Mouse (Mus musculus): ENCODE data around the gene Mtx3.

The Mtx3 gene

DNA sequence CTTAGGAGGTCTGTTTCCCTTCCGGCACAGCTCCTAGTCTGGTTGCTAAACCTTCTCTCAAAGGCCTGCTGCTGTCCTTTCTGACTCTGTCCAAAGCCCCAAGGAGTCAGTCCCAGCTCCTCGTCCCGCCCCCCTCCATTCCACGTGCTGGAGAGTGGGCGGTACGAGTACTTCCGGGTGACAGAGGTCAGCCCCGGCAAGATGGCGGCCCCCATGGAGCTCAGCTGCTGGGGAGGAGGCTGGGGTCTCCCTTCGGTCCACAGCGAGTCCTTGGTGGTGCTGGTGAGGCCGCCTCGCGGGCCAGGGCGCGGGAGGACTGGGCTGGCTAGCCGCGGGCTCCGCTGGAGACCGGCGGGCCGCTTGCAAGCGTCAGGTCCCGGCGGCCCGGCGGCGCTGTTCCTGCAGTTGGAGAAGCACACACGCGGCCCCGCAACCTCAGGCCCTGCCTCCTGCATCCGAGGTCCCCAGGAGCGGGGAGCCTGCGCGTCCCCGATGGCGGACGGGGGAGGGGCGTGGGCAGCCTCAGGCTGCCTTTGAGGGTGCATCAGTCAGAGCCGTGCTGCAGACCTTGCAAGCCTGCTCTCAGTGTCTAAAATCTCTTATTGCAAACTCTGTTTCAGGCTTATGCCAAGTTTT is at the start of gene Mtx3:
Mtx3 (plus strand) TSS at position 175 of the 636 bp plus-strand sequence.
- DNase-seq, result peak; percentile 85

DNA sequence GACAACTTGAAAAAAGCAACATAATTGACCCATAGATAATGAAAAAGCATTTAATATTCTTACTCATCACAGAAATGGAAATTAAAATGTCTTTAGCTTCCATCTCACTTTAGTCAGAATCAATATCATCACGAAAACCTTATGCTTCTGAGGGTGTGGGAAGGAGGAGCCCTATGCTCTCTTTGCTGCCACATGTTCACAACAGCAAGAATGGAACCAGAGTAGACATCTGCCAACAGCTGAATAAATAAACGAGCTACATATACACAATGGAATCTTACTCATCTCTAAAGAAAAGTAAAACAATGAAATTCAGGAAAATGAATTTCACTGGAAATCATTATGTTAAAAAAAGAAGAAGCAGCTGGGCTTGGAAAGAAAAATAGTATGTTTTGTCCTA is 45.7 kb upstream of the Mtx3 start:
- no peak for DNase-seq

DNA sequence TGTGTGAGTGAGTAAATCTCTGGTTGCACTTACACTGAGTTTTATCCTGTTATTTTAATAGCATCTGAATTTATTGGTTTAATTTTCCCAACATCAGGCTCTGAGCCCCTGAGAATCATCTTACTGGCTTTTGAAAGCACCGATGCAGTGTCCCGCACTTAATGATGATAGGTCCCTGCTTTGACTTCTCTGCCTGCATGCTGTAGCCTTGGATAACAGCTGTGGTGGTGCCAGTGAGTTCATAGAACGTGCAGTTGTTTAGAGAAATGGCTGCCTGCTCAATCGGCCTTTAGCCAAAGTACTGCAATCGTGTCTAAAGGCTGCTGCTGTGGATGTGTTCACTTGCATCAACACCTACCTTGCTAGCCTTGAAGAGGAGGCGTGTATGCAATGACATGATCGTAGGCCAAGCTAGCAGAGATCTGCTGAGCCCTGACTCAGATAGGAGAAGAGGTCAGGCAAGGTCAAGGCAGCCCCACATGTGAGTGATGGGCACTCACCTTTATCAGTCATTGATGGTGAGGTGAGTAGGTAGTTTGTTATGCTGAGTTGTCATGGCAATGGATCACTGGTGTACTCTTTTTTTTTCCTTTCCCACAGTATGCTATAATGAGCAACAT is 45.1 kb upstream of the Mtx3 start:
- no peak for DNase-seq

DNA sequence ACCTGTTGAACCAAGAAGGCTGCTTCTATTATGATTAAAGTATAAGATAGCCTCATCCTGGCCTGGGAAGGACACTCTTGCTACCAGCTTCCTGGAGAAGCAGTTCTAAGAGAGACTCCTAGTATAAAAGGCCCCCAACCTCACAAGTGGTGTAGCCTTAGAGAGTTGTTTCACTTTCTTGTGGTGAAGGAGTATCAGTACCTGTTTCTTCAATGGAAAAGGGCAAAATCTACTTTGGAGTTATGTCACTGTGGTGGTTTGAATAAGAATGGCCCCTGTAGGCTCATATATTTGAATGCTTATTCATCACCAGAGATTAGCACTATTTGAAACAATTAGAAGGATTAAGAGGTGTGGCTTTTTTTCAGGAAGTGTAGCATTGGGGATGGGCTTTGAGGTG is 37.8 kb upstream of the Mtx3 start:
- DNase-seq, result no peak

DNA sequence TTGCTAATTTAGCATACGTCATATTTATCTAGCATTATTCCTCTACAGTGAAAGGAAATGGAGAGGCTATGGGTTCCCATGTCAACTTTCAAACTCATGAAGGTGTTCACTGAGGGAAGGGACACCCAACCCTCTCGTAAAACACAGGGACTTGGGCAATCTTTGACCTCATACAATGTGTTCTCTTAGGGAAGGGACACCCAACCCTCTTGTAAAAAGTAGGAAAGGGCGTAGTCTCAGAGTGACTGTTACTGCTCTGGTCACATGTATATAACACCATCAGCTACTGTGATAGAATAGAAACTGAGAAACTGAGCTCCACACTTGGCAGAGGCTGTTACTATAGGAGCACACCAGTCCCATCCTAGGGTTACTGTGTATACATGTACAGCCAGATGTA is 36.7 kb upstream of the Mtx3 start:
- DNase-seq, result no peak

DNA sequence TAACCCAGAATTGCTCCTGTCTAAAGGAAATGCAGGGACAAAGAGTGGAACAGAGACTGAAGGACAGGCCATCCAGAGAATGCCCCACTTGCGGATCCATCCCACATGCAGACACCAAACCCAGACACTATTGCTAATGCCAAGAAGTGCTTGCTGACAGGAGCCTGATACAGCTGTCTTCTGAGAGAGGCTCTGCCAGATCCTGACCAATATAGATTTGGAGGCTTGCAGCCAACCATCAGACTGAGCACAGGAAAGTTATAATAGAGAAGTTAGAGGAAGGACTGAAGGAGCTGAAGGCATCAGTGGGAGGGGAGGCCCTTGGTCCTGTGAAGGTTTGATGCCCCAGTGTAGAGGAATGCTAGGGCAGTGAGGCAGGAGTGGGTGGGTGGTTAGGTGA is 34.0 kb upstream of the Mtx3 start:
- peak; percentile 15 for DNase-seq

DNA sequence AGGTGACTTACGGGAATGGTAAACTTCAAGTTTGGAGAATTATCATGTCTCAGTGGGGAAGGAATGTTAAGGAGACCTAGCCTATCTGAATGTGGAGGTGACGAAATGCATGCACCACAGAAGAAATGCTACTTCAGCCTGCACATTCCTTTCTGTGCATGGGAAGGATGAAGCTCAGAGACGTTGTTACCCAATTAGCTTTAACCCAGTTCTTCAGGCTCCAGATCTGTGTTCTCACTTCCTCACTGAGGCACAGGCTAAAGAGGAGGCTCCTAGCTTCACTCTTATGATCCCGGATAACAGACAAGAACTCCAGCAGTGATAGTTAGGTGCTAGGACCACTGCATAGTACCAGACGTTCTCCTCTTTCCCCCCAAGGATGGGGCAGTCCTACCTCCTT is 28.2 kb upstream of the Mtx3 start:
- DNase-seq, result no peak

DNA sequence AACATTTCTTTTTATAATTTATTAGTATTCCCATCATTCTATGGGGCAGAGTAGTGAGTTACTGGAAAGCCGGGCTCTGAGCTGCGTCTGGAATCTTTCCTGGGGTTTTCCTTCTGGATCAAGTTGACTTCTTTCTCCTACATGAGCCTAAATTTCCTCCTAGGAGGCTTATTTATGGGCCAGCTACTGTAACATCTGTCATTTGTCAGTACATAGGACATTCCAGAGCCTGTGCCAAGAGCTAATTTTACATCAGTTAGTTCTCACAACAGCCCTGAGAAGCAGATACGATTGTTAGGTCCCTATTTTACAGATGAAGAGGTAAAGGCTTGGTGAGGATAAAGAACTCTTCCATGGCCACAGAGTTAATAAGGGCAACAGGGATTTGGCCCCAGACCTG is 27.2 kb upstream of the Mtx3 start:
- DNase-seq, result no peak

DNA sequence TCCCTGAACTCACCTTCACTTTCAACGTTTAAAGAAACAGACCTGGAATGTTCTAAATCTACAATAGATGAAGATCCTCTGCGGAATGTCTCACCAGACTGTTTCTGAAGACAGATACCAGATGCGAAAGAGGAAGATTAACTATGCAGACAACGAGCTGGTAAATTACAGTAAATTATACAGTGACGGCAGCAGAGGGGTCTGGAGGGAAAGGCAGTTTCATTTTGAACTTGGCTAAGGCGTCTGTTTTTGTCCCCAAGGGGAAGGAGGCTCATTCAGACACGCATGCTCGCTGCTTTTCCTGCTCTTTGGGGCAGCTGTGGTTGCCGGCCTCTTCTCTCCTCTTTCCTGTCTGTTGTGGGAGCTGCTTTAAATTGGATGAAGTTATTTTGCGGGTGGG is 15.7 kb upstream of the Mtx3 start:
- DNase-seq, result no peak

DNA sequence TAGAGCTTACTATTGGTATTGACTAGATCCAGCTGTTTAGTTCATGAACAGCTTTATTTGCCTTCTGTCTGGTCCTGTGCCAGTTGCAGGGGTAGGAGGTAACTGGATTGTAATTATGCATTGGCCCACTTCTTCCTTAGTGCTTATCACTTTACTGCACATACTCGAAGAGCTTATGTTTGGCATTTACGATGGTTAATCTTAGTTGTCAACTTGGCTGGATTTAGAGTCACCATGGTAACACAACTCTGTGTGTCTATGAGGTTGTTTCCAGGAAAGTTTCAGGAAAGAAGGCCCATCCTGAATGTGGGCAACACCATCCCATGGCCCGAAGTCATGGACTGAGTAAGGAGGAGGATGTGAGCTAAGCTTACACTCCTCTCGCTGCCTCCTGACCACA is 11.4 kb upstream of the Mtx3 start:
- DNase-seq, result no peak

DNA sequence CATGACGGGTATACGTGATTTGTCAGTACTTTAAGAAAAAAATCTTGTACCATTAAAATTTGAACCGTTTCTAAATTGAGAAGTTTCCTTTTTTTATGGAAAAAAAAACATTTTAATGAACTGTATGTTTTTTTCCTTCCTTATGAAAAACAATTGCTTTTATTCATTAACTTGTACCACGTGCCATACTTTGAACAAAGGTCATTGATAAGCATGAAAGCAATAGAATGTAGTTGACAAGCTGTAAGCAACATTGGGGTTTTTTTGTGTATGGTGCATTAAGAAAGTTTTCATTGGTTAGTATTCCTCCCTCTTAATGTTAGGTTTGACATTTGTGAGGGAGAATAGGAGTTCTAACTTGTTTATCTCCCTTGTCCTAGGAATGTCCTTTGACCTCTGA is 1.9 kb downstream of the Mtx3 start:
- no peak for DNase-seq

DNA sequence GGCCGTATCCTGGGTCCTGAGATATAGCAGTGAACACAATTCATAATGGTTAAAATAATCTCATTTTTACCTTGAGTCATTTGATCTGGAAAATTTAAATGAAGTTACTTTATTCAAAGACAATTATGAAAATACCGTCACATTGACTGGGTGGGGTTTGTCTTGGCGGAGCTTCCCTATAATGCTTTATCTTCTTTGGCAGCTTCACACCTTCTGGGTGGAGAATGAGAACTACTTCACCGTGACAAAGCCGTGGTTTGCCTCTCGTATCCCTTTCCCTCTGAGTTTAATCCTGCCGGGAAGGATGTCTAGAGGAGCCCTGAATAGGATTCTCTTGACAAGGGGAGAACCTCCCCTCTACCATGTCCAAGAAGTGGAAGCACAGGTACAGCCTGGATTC is 2.8 kb downstream of the Mtx3 start:
- no peak for DNase-seq

DNA sequence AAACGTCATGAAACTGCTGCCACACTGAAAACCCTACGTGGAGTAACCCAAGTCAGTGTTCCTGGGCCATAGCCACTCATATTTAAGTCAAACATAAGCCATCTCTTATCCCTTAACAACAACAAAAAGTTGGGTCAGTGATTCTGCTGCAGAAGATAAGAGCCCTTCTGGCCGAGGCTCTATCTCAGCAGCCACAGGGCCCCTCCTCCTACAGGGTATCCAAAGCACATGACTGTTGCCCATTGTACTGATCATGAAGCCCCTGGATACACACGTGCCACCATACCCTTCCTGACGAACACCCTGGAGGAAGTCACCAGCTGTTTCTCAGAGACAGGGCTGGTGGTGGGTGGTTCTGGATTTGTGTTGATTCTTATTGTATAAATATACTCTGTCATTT is 3.4 kb downstream of the Mtx3 start:
- no peak for DNase-seq

DNA sequence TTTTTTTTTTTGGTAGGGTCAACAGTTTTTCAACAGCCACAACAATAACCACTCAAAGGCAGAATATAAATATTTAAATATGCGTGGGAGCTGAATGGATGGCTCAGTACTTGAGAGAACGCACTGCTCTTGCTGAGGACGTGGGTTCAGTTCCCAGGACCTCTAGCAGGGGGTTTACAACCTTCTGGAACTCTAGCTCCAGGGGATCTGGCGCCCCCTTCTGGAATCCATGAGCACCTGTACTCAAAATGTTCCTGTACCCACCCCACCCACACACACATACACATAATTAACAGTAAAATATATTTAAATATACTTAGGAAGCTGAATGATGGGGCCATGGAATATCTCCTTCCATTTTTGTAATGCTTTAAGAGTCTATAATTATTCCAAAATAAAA is 11.3 kb downstream of the Mtx3 start:
- no peak for DNase-seq

DNA sequence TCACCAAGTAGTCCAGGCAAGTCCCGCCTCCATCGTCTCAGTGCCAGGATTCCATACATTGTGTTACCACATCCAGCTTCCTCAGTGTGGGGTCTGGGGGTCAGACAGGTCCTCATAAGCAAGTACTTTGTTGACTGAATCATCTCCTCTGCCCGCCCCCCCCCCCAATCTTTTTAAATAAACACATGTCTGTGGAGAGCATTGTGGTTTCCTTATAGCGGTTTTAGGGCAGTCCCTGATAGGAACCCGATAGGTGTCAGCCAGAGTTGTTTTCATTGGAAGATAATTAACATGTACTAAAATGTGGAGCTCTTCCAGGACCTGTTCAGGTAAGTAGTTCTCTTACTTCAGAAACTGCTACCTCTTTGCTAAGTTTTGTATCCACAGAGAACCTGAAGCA is 14.2 kb downstream of the Mtx3 start:
- DNase-seq, result no peak

DNA sequence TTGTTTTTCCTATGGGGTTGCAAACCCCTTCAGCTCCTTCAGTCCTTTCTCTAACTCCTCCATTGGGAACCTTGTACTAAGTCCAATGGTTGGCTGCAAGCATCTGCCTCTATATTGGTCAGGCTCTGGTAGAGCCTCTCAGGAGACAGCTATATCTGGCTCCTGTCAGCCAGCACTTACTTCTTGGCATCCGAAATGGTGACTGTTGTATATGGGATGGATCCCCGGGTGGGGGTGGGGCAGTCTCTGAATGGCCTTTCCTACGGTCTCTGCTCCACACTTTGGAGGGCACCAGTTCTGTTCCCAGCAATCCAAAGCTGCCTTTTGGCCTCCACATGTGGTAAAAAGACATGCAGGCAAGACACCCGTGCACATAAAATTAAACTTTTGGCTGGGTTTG is 15.4 kb downstream of the Mtx3 start:
- DNase-seq, result no peak

DNA sequence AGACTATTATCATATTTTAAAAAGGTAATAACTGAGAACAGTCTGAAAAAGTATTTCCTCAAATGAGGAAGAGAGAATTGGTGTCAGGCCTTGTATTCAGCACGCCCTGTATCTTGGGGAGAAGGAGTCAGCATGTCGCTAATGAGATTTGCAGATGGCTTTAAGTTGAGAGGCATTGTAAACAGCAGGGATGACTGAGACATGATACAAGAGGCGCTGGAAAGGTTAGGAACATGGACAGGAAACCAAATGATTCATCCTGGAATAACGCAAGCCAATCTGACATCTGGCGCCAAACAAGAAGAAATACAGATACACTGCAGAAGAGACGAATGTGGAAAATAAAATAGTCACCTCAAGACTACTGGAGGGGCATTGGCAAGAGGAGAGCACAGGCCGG is 20.8 kb downstream of the Mtx3 start:
- DNase-seq, result no peak

DNA sequence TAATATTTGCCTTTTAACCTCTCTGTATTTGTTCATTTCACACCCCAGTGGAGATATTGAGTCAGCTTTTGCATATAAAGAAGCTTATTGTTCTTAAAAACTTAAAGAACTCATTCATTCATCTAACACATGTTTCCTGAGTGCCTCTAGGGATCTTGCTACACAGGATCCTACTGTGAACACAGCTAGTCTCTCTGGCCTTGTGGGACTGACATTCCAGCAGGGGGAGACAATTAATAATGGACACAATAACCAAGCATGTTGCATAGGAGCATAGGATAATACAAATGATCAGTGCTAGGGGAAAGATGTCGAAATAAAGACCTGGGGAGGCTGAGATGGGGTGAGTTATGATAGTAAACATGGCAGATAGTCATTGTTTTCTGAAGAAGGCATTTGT is 22.1 kb downstream of the Mtx3 start:
- DNase-seq, result no peak

DNA sequence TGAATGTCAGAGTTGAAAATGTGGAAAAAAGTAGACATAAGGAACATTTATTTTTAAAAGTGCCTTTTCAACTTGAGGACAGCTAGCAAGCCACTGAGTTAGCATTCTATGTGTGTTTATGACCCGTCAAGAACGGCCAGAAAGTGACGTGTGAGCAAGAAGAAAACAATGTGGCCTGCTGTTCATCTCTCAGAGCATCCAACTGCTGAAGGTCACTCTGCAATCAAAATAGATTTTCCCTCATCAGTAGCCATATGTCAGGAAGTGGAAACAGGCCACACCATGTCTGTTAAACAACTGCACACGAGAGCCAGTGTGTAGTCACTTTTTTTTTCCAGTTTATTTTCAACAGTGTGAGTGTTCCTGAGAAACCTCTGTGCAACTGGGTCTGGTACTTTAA is 35.0 kb downstream of the Mtx3 start:
- DNase-seq, result no peak

DNA sequence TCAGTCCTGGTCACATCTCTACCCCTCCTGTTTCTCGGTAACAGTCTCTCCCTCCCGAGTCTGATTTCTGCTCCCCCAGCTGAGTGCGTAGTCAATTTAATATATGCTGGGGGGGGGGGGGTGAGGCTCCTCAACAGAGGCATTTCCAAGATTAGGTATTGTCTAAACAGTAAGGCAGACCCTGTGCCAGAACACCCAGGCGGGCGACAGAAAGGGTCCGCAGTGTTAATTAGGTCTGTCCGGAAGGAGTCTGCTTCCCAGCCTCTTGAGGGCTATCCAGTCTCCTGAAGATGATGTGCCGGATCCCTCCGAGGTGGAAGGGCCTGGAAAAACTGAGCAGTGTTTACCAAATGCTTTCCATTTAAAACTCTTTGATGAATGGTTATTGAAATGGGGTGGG is 35.4 kb downstream of the Mtx3 start:
- no peak for DNase-seq

DNA sequence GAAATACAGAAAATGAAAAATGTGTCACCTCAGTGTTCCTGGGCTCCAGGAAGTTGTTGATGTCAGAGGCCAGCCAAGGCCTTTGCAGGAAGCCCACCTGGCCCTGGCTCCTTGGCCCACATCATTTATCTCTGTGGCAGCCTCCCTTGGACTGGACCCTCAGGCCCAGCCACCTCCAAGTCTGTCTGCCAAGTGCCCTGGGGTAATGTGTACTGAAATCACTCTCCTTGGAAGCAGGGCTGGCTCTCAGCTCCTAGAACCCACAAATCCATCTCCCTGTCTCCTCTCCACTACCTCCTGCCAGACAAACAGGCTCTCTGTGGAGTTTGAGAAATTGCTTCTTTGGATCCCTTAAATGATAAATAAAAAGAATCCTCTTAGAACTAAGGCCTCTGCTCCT is 36.0 kb downstream of the Mtx3 start:
- DNase-seq, result no peak

DNA sequence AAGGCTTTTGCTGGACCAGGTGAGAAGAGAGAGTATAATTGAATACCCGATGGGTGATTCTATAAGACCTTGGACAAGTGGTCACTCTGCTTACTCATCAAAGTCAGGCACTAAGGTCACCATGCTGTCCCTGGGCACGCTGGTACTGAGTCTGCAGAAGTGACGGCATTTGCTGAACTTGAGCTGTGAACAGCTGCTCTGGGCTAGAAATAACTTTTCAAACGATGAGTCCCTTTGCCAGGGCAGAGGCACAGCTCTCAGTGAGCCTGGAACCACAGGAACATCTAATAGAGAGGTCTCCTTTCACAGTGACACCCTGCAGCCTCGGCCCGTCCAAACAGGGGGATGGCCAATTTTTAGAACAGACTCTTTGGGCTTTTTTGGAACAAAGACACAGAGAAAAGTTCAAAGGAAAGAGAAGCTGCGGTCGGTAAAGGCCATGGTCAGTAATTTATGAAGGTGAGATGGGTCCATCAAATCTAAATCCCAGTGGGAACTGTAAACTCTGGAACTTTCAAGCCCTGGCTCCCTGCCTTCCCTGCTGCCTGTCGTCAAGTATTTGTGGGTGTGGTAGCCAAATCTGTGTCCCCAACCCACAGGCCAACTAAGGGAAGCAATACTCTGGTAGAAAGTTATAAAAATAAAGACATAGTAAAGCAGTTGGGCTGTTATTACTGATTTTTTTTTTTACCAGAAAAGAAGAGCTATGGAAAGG is 37.9 kb downstream of the Mtx3 start:
- DNase-seq, result no peak

DNA sequence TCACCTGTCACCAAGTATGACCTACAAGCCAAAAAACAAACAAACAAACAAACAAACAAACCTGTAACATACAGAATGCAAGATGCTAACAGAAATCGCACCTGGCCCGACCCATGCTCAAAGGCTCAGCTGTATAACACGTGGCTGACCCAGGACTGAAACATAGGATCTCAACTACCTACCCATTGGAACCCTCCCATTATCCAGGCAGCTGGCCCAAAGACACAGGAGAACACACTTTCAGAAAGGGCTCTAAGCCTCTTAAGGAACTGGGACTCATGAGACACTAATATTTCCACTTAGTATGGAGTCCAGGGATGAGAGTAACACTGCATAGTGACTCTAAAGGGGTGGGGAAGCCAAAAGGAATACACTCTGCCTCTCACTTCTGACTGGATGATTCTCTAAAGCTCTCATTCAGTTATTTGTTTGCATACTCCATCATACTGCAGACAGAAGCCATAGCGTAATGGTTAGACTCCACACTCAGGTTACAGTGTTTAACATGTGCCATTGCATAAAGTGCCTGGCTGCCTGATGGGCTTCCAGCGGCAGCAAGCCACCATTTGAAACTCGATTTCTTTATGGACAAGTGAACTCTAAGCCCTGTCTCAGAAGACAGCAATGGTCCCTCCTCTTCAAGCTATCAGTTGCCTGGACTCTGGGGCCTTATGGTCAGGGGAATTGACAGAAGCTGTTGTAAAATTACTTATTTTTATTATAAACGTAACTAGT is 38.6 kb downstream of the Mtx3 start:
- no peak for DNase-seq

DNA sequence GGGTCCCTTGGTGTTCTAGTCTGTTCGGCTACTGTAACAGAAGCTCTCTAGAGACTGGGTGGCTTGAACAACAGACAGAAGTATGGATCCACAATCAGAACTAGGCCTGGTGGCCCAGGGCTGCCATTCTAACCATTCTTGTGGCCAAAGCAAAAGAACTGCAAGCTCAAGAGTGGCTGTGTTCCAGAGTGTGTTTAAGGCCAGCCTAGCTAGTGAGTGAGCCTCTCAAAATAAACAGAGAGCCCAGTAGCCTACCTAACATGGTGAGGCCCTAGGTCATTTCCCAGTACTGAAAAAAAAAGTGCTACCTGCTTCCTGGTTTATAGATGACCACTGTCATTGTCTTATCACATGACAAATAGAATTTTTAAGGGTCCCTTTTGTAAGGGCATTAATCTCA is 39.6 kb downstream of the Mtx3 start:
- no peak for DNase-seq

Measured in layer of hippocampus, adult 9-11 months (tissue).